Mouse (Mus musculus) ES-E14 (cell line): ENCODE measurements around the gene Crygb.

Source experiments
- MAFK ChIP-seq: IDR thresholded peaks from 2 replicates; pipeline ENCODE4 v1.6.1; 2014; ENCODE audit warnings: mild to moderate bottlenecking, low read depth, low read length, inconsistent platforms; ENCODE audit not compliant: insufficient read depth
- ZNF384 ChIP-seq: IDR thresholded peaks from 2 replicates; pipeline ENCODE4 v1.6.1; 2012; ENCODE audit warnings: low read depth, low read length, inconsistent platforms

- TF ChIP-seq MAFK, result no peak
- no peak for TF ChIP-seq ZNF384
Measured at GRCm38 (mm10) chr1:65119438-65119837, 37.4 kb upstream of the Crygb start, which contains the start of gene Gm28845.
